Mouse (Mus musculus): ENCODE data around the gene Rnf2. TPM values are rescaled to one million over a fixed set of nuclear protein-coding genes. Genes with fewer than 3 reads are reported as not detected.

Rnf2 gene
- total RNA-seq, 2 experiments from 2014 or later: 46.3 to 67.1 TPM

Small RNA genes lying within 50 kb of the gene (microRNA-seq; reads per million reads assigned to microRNA genes)
- gene Mir7682 (ENCODE audit: borderline number of aligned reads in 2 of 2): 0 reads per million in 2 experiments

Other genes starting within 250 kb of the Rnf2 start
- 100 to 1,000 TPM; 102 to 147 TPM for gene Ivns1abp, start 156.5 kb downstream of the Rnf2 start, total RNA-seq (2021)
- 10 to 100 TPM; 18.1 to 19.1 TPM for gene Swt1, start 72.5 kb downstream of the Rnf2 start, total RNA-seq (2021)
- 10 to 100 TPM; 30.1 to 31.5 TPM for gene Trmt1l, start 72.4 kb downstream of the Rnf2 start, total RNA-seq (2021)
- gene Fam129a, start 70.2 kb upstream of the Rnf2 start, total RNA-seq (2021): 100 to 1,000 TPM; 124 to 180 TPM

Data from adrenal gland, adult 18-20 months (tissue).